Comparison of ENCODE assay signal across 8 mouse cellular contexts in genomic region chr12:86883019-86883279, GRCm38 (mm10). TPM values are rescaled to one million over a fixed set of nuclear protein-coding genes. Genes with fewer than 3 reads are reported as not detected.
DNase-seq lines count a peak whose midpoint lies in the region; ATAC-seq and TF ChIP-seq lines count a peak whose summit lies in the region.

No protein-coding gene starts in this region.

- H3K27me3 ChIP-seq in heart, embryonic 13.5 days (replicated peaks) = no peaks in the 10 kb centered on the region
- no peaks in the 10 kb centered on the region for H3K27me3 ChIP-seq in E14TG2a.4 (ENCODE audit: insufficient read depth, low read length)
- no peaks in the 10 kb centered on the region for H3K27me3 ChIP-seq in forebrain, embryonic 14.5 days (replicated peaks; ENCODE audit: control insufficient read depth, insufficient read depth, low read length)
- peaks cover 73% of the 10 kb centered on the region for H3K27me3 ChIP-seq in liver, embryonic 16.5 days (ENCODE audit: control insufficient read depth, insufficient read depth, low read depth, low read length)

- H3K36me3 ChIP-seq in heart, embryonic 13.5 days = peaks cover 19% of the 10 kb centered on the region
- H3K36me3 ChIP-seq in E14TG2a.4 (ENCODE audit: insufficient read depth, low read length) = peaks cover 33% of the 10 kb centered on the region
- H3K36me3 ChIP-seq in forebrain, embryonic 14.5 days (ENCODE audit: control insufficient read depth, insufficient read depth, low read length) = peaks cover 10% of the 10 kb centered on the region
- H3K36me3 ChIP-seq in liver, embryonic 16.5 days (ENCODE audit: control insufficient read depth, insufficient read depth) = no peaks in the 10 kb centered on the region

- H3K4me3 ChIP-seq in heart, embryonic 13.5 days = peak overlapping the region; percentile 90
- H3K4me3 ChIP-seq in E14TG2a.4 (replicated peaks; ENCODE audit: low read length) = peak overlapping the region; percentile 93
- H3K4me3 ChIP-seq in forebrain, embryonic 14.5 days (ENCODE audit: low read depth, low read length) = peak overlapping the region; percentile 98
- peak overlapping the region; percentile 64 for H3K4me3 ChIP-seq in liver, embryonic 16.5 days (ENCODE audit: low read depth, low read length)

- no peak for ATAC-seq in heart, embryonic 13.5 days (ENCODE audit: extremely low read depth, insufficient number of reproducible peaks, low FRiP score, low TSS enrichment)
- no peak for ATAC-seq in forebrain, embryonic 14.5 days
- ATAC-seq in liver, embryonic 16.5 days (ENCODE audit: low read depth) = no peak

- H3K9ac ChIP-seq in heart, embryonic 13.5 days = peak overlapping the region; percentile 100
- H3K9ac ChIP-seq in forebrain, embryonic 14.5 days (ENCODE audit: low read length) = peak overlapping the region; percentile 100
- peak overlapping the region; percentile 64 for H3K9ac ChIP-seq in liver, embryonic 16.5 days (ENCODE audit: low read depth, low read length)

- peak overlapping the region; percentile 100 for H3K27ac ChIP-seq in heart, embryonic 13.5 days (replicated peaks)
- peak overlapping the region; percentile 99 for H3K27ac ChIP-seq in forebrain, embryonic 14.5 days (ENCODE audit: low read depth, low read length)
- H3K27ac ChIP-seq in liver, embryonic 16.5 days (ENCODE audit: low read length) = no peak overlapping the region

- intact Hi-C loops in heart, postnatal 14 days (cut with DNase I) = loop anchor here (2.0 kb wide), 1 partner anchor 86 kb away; no protein-coding TSS in a partner anchor

- H3K4me2 ChIP-seq in heart, embryonic 13.5 days = peak overlapping the region; percentile 95
- peak overlapping the region; percentile 97 for H3K4me2 ChIP-seq in forebrain, embryonic 14.5 days (ENCODE audit: low read length)
- peak overlapping the region; percentile 64 for H3K4me2 ChIP-seq in liver, embryonic 16.5 days (ENCODE audit: low read depth, low read length)

- H3K9me3 ChIP-seq in heart, embryonic 13.5 days = no peaks in the 10 kb centered on the region
- H3K9me3 ChIP-seq in E14TG2a.4 (ENCODE audit: low read length) = peaks cover 13% of the 10 kb centered on the region
- no peaks in the 10 kb centered on the region for H3K9me3 ChIP-seq in forebrain, embryonic 14.5 days (replicated peaks; ENCODE audit: control insufficient read depth, low read length)
- no peaks in the 10 kb centered on the region for H3K9me3 ChIP-seq in liver, embryonic 16.5 days (replicated peaks; ENCODE audit: control insufficient read depth, low read length)

- no peak for TF ChIP-seq CTCF in E14TG2a.4 (conservative IDR thresholded peaks at IDR 0.05; ENCODE audit: low read length)

- H3K4me1 ChIP-seq in heart, embryonic 13.5 days = peaks cover 63% of the 10 kb centered on the region
- H3K4me1 ChIP-seq in E14TG2a.4 (replicated peaks; ENCODE audit: low read depth, low read length) = peaks cover 70% of the 10 kb centered on the region
- peaks cover 52% of the 10 kb centered on the region for H3K4me1 ChIP-seq in forebrain, embryonic 14.5 days (ENCODE audit: control insufficient read depth, insufficient read depth, low read length)
- H3K4me1 ChIP-seq in liver, embryonic 16.5 days (ENCODE audit: control insufficient read depth, low read depth, low read length) = peaks cover 13% of the 10 kb centered on the region

- DNase-seq in heart, postnatal 14 days = no peak
- DNase-seq in forebrain, embryonic 14.5 days (ENCODE audit: low spot score) = no peak
- no peak for DNase-seq in urinary bladder, postnatal 25 days (ENCODE audit: low spot score)
- DNase-seq in layer of hippocampus, adult 8-10 months (ENCODE audit: low spot score in 2 of 2) = no peak
- DNase-seq in c-Kit-positive CD71-positive TER-119-positive erythroid progenitor cells, embryonic 14.5 days (ENCODE audit: low spot score) = no peak

- 0% methylated on average over 23 of the region's 24 CpGs for WGBS in heart, embryonic 13.5 days
- under 1% methylated on average over 23 of the region's 24 CpGs for WGBS in forebrain, embryonic 14.5 days
- under 1% methylated on average over 24 of the region's 24 CpGs for WGBS in liver, embryonic 16.5 days (ENCODE audit: insufficient replicate concordance)

RNA-seq across cellular contexts. Expression of gene Irf2bpl, which starts 1.6 kb away (rescaled TPM):
- polyA plus RNA-seq in heart, embryonic 13.5 days (2015; fragmentation: Nextera tagmentation; extraction: Ambion mirVana) = 32.7 and 34.1 TPM in 2 replicates
- 10 to 100 TPM; 44.7 to 51.8 TPM for total RNA-seq in heart, postnatal 14 days (2021)
- polyA plus RNA-seq in forebrain, embryonic 14.5 days (2014; fragmentation: Nextera tagmentation; extraction: Ambion mirVana) = 41.4 and 56.5 TPM in 2 replicates
- 1.8 and 2.3 TPM in 2 replicates for polyA plus RNA-seq in liver, embryonic 16.5 days (2015; fragmentation: Nextera tagmentation; extraction: Ambion mirVana)
- 10 to 100 TPM; 61.7 to 72.0 (median 66.8) TPM for total RNA-seq in layer of hippocampus, adult 8-10 months (2022)

Comparison
In these comparisons a context has a peak if more than half of its experiments do, and no peak if none do; other contexts are left out.
1. RNA of gene Irf2bpl, which starts 1.6 kb away (polyA plus RNA-seq): 41.4 to 56.5 TPM in forebrain, embryonic 14.5 days and 32.7 to 34.1 TPM in heart, embryonic 13.5 days; 1.8 to 2.3 TPM in liver, embryonic 16.5 days; every median in the first group is over 10 times any median in the second.
2. Peak in every context shown above with its lines, with median percentiles within 50 percentile points of each other: H3K4me2 ChIP-seq, H3K4me3 ChIP-seq and H3K9ac ChIP-seq.